Mouse (Mus musculus): ENCODE results near the gene Fut1. TPM values are rescaled to one million over a fixed set of nuclear protein-coding genes. Genes with fewer than 3 reads are reported as not detected.

Fut1 gene
- polyA plus RNA-seq, 1 experiment from 2014 or later, result not detected

Other genes starting within 250 kb of the Fut1 start
- 0.59 and 1.4 TPM in 2 replicates for gene Lin7b, start 246.7 kb upstream of the Fut1 start, polyA plus RNA-seq (2016; fragmentation: Nextera tagmentation; extraction: Ambion mirVana)
- gene Snrnp70, start 221.5 kb upstream of the Fut1 start, polyA plus RNA-seq (2016; fragmentation: Nextera tagmentation; extraction: Ambion mirVana), result 173 and 241 TPM in 2 replicates
- gene Kcna7, start 211.6 kb upstream of the Fut1 start, polyA plus RNA-seq (2016; fragmentation: Nextera tagmentation; extraction: Ambion mirVana), result 0.28 and 0.45 TPM in 2 replicates
- gene Ntf5, start 203.6 kb upstream of the Fut1 start, polyA plus RNA-seq (2016; fragmentation: Nextera tagmentation; extraction: Ambion mirVana), result 1.5 and 2.6 TPM in 2 replicates
- gene Lhb, start 196.5 kb upstream of the Fut1 start, polyA plus RNA-seq (2016; fragmentation: Nextera tagmentation; extraction: Ambion mirVana), result not detected in 2 replicates
- 79.9 and 124 TPM in 2 replicates for gene Gys1, start 182.4 kb upstream of the Fut1 start, polyA plus RNA-seq (2016; fragmentation: Nextera tagmentation; extraction: Ambion mirVana)
- gene Ruvbl2, start 179.2 kb upstream of the Fut1 start, polyA plus RNA-seq (2016; fragmentation: Nextera tagmentation; extraction: Ambion mirVana), result 121 and 175 TPM in 2 replicates
- gene Ftl1, start 157.4 kb upstream of the Fut1 start, polyA plus RNA-seq (2016; fragmentation: Nextera tagmentation; extraction: Ambion mirVana), result 4,578 and 4,939 TPM in 2 replicates
- gene Bax, start 150.4 kb upstream of the Fut1 start, polyA plus RNA-seq (2016; fragmentation: Nextera tagmentation; extraction: Ambion mirVana), result 187 and 244 TPM in 2 replicates
- 2.6 and 2.9 TPM in 2 replicates for gene Tulp2, start 135.4 kb upstream of the Fut1 start, polyA plus RNA-seq (2016; fragmentation: Nextera tagmentation; extraction: Ambion mirVana)
- gene Gm45808, start 130.5 kb upstream of the Fut1 start, polyA plus RNA-seq (2016; fragmentation: Nextera tagmentation; extraction: Ambion mirVana), result not detected in 2 replicates
- 5.8 and 6.1 TPM in 2 replicates for gene Dhdh, start 128.5 kb upstream of the Fut1 start, polyA plus RNA-seq (2016; fragmentation: Nextera tagmentation; extraction: Ambion mirVana)
- 163 and 198 TPM in 2 replicates for gene Nucb1, start 106.9 kb upstream of the Fut1 start, polyA plus RNA-seq (2016; fragmentation: Nextera tagmentation; extraction: Ambion mirVana)
- gene Ppp1r15a, start 91.0 kb upstream of the Fut1 start, polyA plus RNA-seq (2016; fragmentation: Nextera tagmentation; extraction: Ambion mirVana), result 28.2 and 31.2 TPM in 2 replicates
- gene Plekha4, start 91.0 kb upstream of the Fut1 start, polyA plus RNA-seq (2016; fragmentation: Nextera tagmentation; extraction: Ambion mirVana), result 0.59 and 0.64 TPM in 2 replicates
- 0.42 and 1.2 TPM in 2 replicates for gene Hsd17b14, start 62.4 kb upstream of the Fut1 start, polyA plus RNA-seq (2016; fragmentation: Nextera tagmentation; extraction: Ambion mirVana)
- 76.7 and 80.8 TPM in 2 replicates for gene Bcat2, start 47.1 kb upstream of the Fut1 start, polyA plus RNA-seq (2016; fragmentation: Nextera tagmentation; extraction: Ambion mirVana)
- not detected in 2 replicates for gene Fgf21, start 1.8 kb upstream of the Fut1 start, polyA plus RNA-seq (2016; fragmentation: Nextera tagmentation; extraction: Ambion mirVana)
- gene Izumo1, start 4.5 kb downstream of the Fut1 start, polyA plus RNA-seq (2016; fragmentation: Nextera tagmentation; extraction: Ambion mirVana), result 0.25 and 0.49 TPM in 2 replicates
- gene Rasip1, start 10.2 kb downstream of the Fut1 start, polyA plus RNA-seq (2016; fragmentation: Nextera tagmentation; extraction: Ambion mirVana), result 17.6 and 20.5 TPM in 2 replicates
- gene Mamstr, start 22.7 kb downstream of the Fut1 start, polyA plus RNA-seq (2016; fragmentation: Nextera tagmentation; extraction: Ambion mirVana), result 1.9 and 2.3 TPM in 2 replicates
- 1.1 and 1.3 TPM in 2 replicates for gene Fut2, start 49.1 kb downstream of the Fut1 start, polyA plus RNA-seq (2016; fragmentation: Nextera tagmentation; extraction: Ambion mirVana)
- gene Ntn5, start 66.7 kb downstream of the Fut1 start, polyA plus RNA-seq (2016; fragmentation: Nextera tagmentation; extraction: Ambion mirVana), result 0.13 and 0.14 TPM in 2 replicates
- 0.51 and 0.75 TPM in 2 replicates for gene Sec1, start 77.1 kb downstream of the Fut1 start, polyA plus RNA-seq (2016; fragmentation: Nextera tagmentation; extraction: Ambion mirVana)
- 3.1 and 5.1 TPM in 2 replicates for gene Car11, start 82.6 kb downstream of the Fut1 start, polyA plus RNA-seq (2016; fragmentation: Nextera tagmentation; extraction: Ambion mirVana)
- 2.7 and 3.2 TPM in 2 replicates for gene Dbp, start 87.8 kb downstream of the Fut1 start, polyA plus RNA-seq (2016; fragmentation: Nextera tagmentation; extraction: Ambion mirVana)
- gene Rpl18, start 98.2 kb downstream of the Fut1 start, polyA plus RNA-seq (2016; fragmentation: Nextera tagmentation; extraction: Ambion mirVana), result 860 and 1,046 TPM in 2 replicates
- 24.7 and 29.3 TPM in 2 replicates for gene Sphk2, start 100.7 kb downstream of the Fut1 start, polyA plus RNA-seq (2016; fragmentation: Nextera tagmentation; extraction: Ambion mirVana)
- 0.76 and 1.2 TPM in 2 replicates for gene Fam83e, start 103.9 kb downstream of the Fut1 start, polyA plus RNA-seq (2016; fragmentation: Nextera tagmentation; extraction: Ambion mirVana)
- not detected in 2 replicates for gene Spaca4, start 108.5 kb downstream of the Fut1 start, polyA plus RNA-seq (2016; fragmentation: Nextera tagmentation; extraction: Ambion mirVana)
- 0.57 and 1.8 TPM in 2 replicates for gene Lmtk3, start 166.4 kb downstream of the Fut1 start, polyA plus RNA-seq (2016; fragmentation: Nextera tagmentation; extraction: Ambion mirVana)
- 0.46 and 0.79 TPM in 2 replicates for gene Sult2b1, start 167.4 kb downstream of the Fut1 start, polyA plus RNA-seq (2016; fragmentation: Nextera tagmentation; extraction: Ambion mirVana)
- 99.1 and 124 TPM in 2 replicates for gene Cyth2, start 197.3 kb downstream of the Fut1 start, polyA plus RNA-seq (2016; fragmentation: Nextera tagmentation; extraction: Ambion mirVana)
- 0.90 and 1.4 TPM in 2 replicates for gene Kcnj14, start 207.5 kb downstream of the Fut1 start, polyA plus RNA-seq (2016; fragmentation: Nextera tagmentation; extraction: Ambion mirVana)
- 69.8 and 97.9 TPM in 2 replicates for gene Grwd1, start 213.7 kb downstream of the Fut1 start, polyA plus RNA-seq (2016; fragmentation: Nextera tagmentation; extraction: Ambion mirVana)